Mouse (Mus musculus) kidney, embryonic 15.5 days (tissue): ENCODE data around the gene Kctd3. TPM values are rescaled to one million over a fixed set of nuclear protein-coding genes. Genes with fewer than 3 reads are reported as not detected.
A peak's percentile ranks its signal among the peaks of the same experiment; 100 is the strongest.

Experiments
- ATAC-seq: fragments of 200-750 bp; cut with Nextera tagmentation; replicated peaks from 2 replicates; pipeline ENCODE4 v1.8.0; 2017; ENCODE audit warnings: moderate TSS enrichment; ENCODE audit not compliant: low FRiP score
- H3K27ac ChIP-seq: fragments of 300-500 bp; sonication (generic); 2 replicates; pipeline ENCODE4 v1.5.1; 2015; ENCODE audit warnings: mild to moderate bottlenecking, inconsistent platforms
- H3K27me3 ChIP-seq: fragments of 300-500 bp; sonication (generic); 2 replicates; pipeline ENCODE4 v1.6.1; 2015; ENCODE audit warnings: inconsistent platforms
- H3K36me3 ChIP-seq: fragments of 300-500 bp; sonication (generic); 2 replicates; pipeline ENCODE4 v1.6.1; 2015; ENCODE audit warnings: inconsistent platforms
- H3K4me1 ChIP-seq: fragments of 300-500 bp; sonication (generic); 2 replicates; pipeline ENCODE4 v1.6.1; 2015; ENCODE audit warnings: inconsistent platforms
- H3K4me2 ChIP-seq: fragments of 300-500 bp; sonication (generic); 2 replicates; pipeline ENCODE4 v1.6.1; 2015; ENCODE audit warnings: moderate library complexity, mild to moderate bottlenecking, inconsistent platforms
- H3K4me3 ChIP-seq: fragments of 300-500 bp; sonication (generic); replicated peaks from 2 replicates; pipeline ENCODE4 v1.5.1; 2015; ENCODE audit warnings: mild to moderate bottlenecking, inconsistent platforms
- H3K9ac ChIP-seq: fragments of 300-500 bp; sonication (generic); 2 replicates; pipeline ENCODE4 v1.6.1; 2015; ENCODE audit warnings: mild to moderate bottlenecking, inconsistent platforms
- H3K9me3 ChIP-seq: fragments of 300-500 bp; sonication (generic); replicated peaks from 2 replicates; pipeline ENCODE4 v1.6.1; 2016; ENCODE audit warnings: inconsistent platforms
- WGBS: fragments of 180-500 bp; shearing (Covaris S2); methylation state at CpG from one replicate; pipeline ENCODE4 v1.1.7; 2015; ENCODE audit warnings: mixed read lengths; 5-methylcytosine and 5-hydroxymethylcytosine counted together
- polyA plus RNA-seq: library from polyadenylated mRNA; unstranded; fragments of >200 nt; fragmentation: Nextera tagmentation; extraction: Ambion mirVana; gene quantifications from 2 replicates; pipeline ENCODE4 v1.2.1, GENCODE M21; 2015

Gene Kctd3
- 28.5 and 29.0 TPM in 2 replicates for polyA plus RNA-seq

DNA sequence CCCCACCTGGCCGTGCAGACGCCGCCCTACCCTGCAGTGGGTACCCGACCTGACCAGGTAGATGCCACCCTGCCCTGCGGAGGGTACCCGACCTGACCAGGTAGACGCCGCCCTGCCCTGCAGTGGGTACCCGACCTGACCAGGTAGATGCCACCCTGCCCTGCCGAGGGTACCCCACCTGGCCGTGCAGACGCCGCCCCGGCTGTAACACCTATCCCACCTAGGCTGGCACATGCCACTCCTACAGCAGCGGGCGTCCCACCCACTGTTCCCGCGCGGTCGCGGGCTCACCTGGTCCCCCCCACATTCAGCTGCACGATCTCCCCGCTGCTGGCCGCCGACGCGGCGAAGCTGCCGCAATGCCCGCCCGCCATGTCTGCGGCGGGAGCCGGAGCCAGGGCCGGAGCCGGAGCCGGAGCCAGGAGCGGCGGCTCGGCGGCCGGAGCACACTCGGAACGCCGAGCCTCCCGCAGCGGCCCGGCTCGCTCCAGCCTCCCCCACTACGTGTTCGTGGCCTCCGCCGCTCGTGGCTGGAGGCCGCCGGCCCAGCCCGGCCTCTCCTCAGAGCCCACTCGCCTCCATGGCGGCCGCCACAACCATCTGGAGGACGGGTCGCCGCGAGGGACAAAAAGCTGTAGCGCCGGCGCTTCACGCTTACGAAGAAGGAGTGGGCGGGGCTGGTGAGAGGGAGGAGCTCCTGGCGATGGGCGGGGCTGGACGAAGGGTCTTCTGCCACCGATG, at the start of gene Kctd3:
Gene Kctd3 (minus strand): TSS at position 603 of the 741 bp plus-strand sequence.
- Histone ChIP-seq H3K9me3 (no peaks in the 10 kb centered on the region), H3K27ac (peak within 1 kb of the TSS; percentile 74), H3K9ac (peak within 1 kb of the TSS; percentile 96), H3K36me3 (peaks cover 5% of the 10 kb centered on the region; the same call in 1 of the 2 replicates), H3K4me3 (peak within 1 kb of the TSS; percentile 81), H3K27me3 (no peaks in the 10 kb centered on the region), H3K4me2 (peak within 1 kb of the TSS; percentile 92), H3K4me1 (peaks cover 21% of the 10 kb centered on the region)
- peak; percentile 90 for ATAC-seq
- WGBS, result under 1% methylated on average over 74 of the region's 74 CpGs

- 63% methylated on average over 4 of the region's 4 CpGs for WGBS
- H3K9ac ChIP-seq, result no peak overlapping the region
- H3K9me3 ChIP-seq, result no peaks in the 10 kb centered on the region
- H3K27me3 ChIP-seq, result no peaks in the 10 kb centered on the region
- no peak for ATAC-seq
- no peaks in the 10 kb centered on the region for H3K36me3 ChIP-seq
- no peak overlapping the region for H3K4me3 ChIP-seq
- no peak overlapping the region for H3K27ac ChIP-seq
- no peaks in the 10 kb centered on the region for H3K4me1 ChIP-seq
- no peak overlapping the region for H3K4me2 ChIP-seq
These were observed 49.8 kb upstream of the Kctd3 start for GRCm38 (mm10) chr1:189057425-189057824.

DNA sequence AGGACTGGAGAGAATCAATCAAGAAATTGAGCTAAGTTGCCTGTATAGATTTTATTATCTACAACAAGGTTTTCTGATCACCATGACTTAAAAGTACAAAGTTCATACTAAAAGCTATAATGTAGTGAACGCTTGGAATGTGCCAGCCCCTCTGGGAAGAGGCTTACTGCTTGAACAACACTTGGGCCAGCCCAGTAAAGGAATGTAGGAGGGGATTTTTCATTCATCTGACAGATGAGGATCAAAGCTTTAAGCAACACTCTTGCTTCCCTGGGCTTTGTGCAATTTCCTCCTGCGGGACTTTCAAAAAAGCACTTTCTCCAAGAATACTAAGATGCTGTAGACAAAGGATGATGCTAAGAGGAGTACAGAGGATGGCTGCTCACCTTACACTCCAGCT, 48.3 kb upstream of the Kctd3 start:
- Histone ChIP-seq H3K36me3 (no peaks in the 10 kb centered on the region), H3K27ac (no peak overlapping the region), H3K4me3 (no peak overlapping the region), H3K9ac (no peak overlapping the region), H3K27me3 (no peaks in the 10 kb centered on the region), H3K4me1 (no peaks in the 10 kb centered on the region), H3K4me2 (no peak overlapping the region), H3K9me3 (no peaks in the 10 kb centered on the region)
- ATAC-seq, result no peak
- WGBS, result 35% methylated on average over 2 of the region's 2 CpGs

GRCm38 (mm10) chr1:189054941-189055551, 47.4 kb upstream of the Kctd3 start:
- H3K36me3 ChIP-seq, result no peaks in the 10 kb centered on the region
- H3K27ac ChIP-seq, result no peak overlapping the region
- no peak overlapping the region for H3K4me2 ChIP-seq
- ATAC-seq, result no peak
- H3K4me1 ChIP-seq, result no peaks in the 10 kb centered on the region
- H3K4me3 ChIP-seq, result no peak overlapping the region
- H3K9ac ChIP-seq, result no peak overlapping the region
- H3K9me3 ChIP-seq, result no peaks in the 10 kb centered on the region
- H3K27me3 ChIP-seq, result no peaks in the 10 kb centered on the region
- WGBS, result 87% methylated on average over 8 of the region's 8 CpGs

GRCm38 (mm10) chr1:189054191-189054590, 46.5 kb upstream of the Kctd3 start:
- 65% methylated on average over 5 of the region's 5 CpGs for WGBS
- H3K36me3 ChIP-seq, result no peaks in the 10 kb centered on the region

DNA sequence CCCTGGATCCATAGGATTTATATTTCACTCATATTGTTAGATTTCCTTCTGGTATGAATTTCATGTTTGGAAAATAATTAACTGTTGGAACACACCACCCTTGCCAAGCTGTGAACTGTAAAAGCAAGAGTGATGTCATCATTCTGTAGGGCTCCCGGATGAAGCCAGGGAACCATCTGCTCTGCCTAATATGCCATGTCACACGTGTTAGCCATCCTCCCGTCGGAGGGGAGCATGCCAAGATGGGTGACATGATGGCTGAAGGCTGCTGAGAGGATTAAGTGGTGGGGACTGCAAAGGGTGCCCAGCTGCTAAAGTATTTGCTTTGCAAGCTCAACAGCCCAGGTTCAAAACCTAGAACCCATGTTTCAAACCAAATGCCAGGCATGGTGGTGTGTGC, 44.5 kb upstream of the Kctd3 start:
- Histone ChIP-seq H3K4me3 (no peak overlapping the region), H3K4me2 (no peak overlapping the region)
- no peak for ATAC-seq

More at GRCm38 (mm10) chr1:189054191-189054590, 46.5 kb upstream of the Kctd3 start:
- Histone ChIP-seq H3K4me3 (no peak overlapping the region), H3K4me1 (no peaks in the 10 kb centered on the region), H3K9me3 (no peaks in the 10 kb centered on the region), H3K9ac (no peak overlapping the region), H3K27me3 (no peaks in the 10 kb centered on the region), H3K27ac (no peak overlapping the region), H3K4me2 (no peak overlapping the region)
- ATAC-seq, result no peak

GRCm38 (mm10) chr1:189050122-189050521, 42.5 kb upstream of the Kctd3 start:
- WGBS, result 54% methylated on average over 3 of the region's 3 CpGs
- no peak for ATAC-seq
- no peaks in the 10 kb centered on the region for H3K4me1 ChIP-seq

More for the DNA sequence above, 44.5 kb upstream of the Kctd3 start:
- no peak overlapping the region for H3K9ac ChIP-seq
- no peaks in the 10 kb centered on the region for H3K4me1 ChIP-seq
- H3K27ac ChIP-seq, result no peak overlapping the region
- H3K36me3 ChIP-seq, result no peaks in the 10 kb centered on the region
- no peaks in the 10 kb centered on the region for H3K27me3 ChIP-seq
- 92% methylated on average over 4 of the region's 4 CpGs for WGBS
- no peaks in the 10 kb centered on the region for H3K9me3 ChIP-seq

GRCm38 (mm10) chr1:189048331-189048730, 40.7 kb upstream of the Kctd3 start:
- no peak for ATAC-seq
- H3K27me3 ChIP-seq, result no peaks in the 10 kb centered on the region
- H3K9ac ChIP-seq, result no peak overlapping the region
- H3K9me3 ChIP-seq, result no peaks in the 10 kb centered on the region
- H3K4me2 ChIP-seq, result no peak overlapping the region
- 88% methylated on average over 2 of the region's 2 CpGs for WGBS
- H3K36me3 ChIP-seq, result no peaks in the 10 kb centered on the region
- no peak overlapping the region for H3K4me3 ChIP-seq
- no peaks in the 10 kb centered on the region for H3K4me1 ChIP-seq
- no peak overlapping the region for H3K27ac ChIP-seq

More at GRCm38 (mm10) chr1:189050122-189050521, 42.5 kb upstream of the Kctd3 start:
- no peak overlapping the region for H3K4me2 ChIP-seq
- no peak overlapping the region for H3K9ac ChIP-seq
- H3K27me3 ChIP-seq, result no peaks in the 10 kb centered on the region
- no peaks in the 10 kb centered on the region for H3K9me3 ChIP-seq
- H3K4me3 ChIP-seq, result no peak overlapping the region
- H3K27ac ChIP-seq, result no peak overlapping the region
- no peaks in the 10 kb centered on the region for H3K36me3 ChIP-seq

GRCm38 (mm10) chr1:189047918-189048317, 40.3 kb upstream of the Kctd3 start:
- Histone ChIP-seq H3K27me3 (no peaks in the 10 kb centered on the region), H3K27ac (no peak overlapping the region), H3K4me2 (no peak overlapping the region), H3K9ac (no peak overlapping the region), H3K4me1 (no peaks in the 10 kb centered on the region), H3K4me3 (no peak overlapping the region), H3K9me3 (no peaks in the 10 kb centered on the region), H3K36me3 (no peaks in the 10 kb centered on the region)
- 78% methylated on average over 3 of the region's 3 CpGs for whole genome bisulfite sequencing
- no peak for ATAC-seq

DNA sequence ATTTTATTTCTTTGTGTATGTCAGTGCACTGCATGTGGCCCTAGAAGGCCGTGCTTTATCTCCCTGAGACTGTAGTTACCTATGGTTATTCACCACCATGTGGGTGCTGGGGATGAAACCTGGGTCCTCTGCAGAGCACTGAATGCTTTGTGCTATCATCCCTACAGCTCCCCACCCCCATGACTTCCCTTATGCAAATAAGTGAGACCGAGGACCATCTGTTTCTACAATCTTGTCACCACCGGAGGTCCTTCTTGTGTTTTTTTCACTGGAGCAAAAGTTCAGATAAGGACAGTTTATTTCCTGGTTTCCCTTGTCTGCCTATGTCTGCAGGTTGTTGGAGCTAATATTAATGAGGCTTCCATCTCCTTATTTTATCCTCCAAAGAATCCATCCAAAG, 39.2 kb upstream of the Kctd3 start:
- no peak overlapping the region for H3K4me3 ChIP-seq
- H3K9me3 ChIP-seq, result no peaks in the 10 kb centered on the region
- no peaks in the 10 kb centered on the region for H3K36me3 ChIP-seq
- H3K4me2 ChIP-seq, result no peak overlapping the region
- no peaks in the 10 kb centered on the region for H3K4me1 ChIP-seq
- H3K27me3 ChIP-seq, result no peaks in the 10 kb centered on the region
- no peak for ATAC-seq
- 65% methylated on average over 3 of the region's 3 CpGs for WGBS
- H3K27ac ChIP-seq, result no peak overlapping the region
- H3K9ac ChIP-seq, result no peak overlapping the region

DNA sequence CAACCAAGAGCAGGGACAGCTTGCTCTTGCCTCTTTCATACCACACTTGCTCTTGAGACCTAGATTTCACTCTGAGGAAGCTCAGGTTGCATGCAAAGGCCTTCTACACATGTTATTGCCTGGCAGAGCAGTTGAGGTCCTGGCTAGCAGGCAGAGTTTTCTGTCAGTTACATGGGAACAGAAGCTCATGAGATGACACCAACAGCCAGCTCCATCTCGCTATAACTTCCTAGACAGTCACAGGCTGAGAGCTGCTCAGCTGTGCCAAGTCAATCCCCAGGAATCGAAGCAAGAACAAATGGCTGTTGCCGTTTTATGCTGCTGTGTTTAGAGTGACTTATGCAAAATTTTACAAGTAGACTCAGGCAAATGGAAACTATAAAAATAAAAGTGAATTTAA, 38.7 kb upstream of the Kctd3 start:
- Histone ChIP-seq H3K9ac (no peak overlapping the region), H3K36me3 (no peaks in the 10 kb centered on the region), H3K27ac (no peak overlapping the region), H3K4me3 (no peak overlapping the region), H3K4me2 (no peak overlapping the region), H3K4me1 (no peaks in the 10 kb centered on the region), H3K27me3 (no peaks in the 10 kb centered on the region), H3K9me3 (no peaks in the 10 kb centered on the region)
- WGBS, result 83% methylated on average over 3 of the region's 3 CpGs
- ATAC-seq, result no peak

- no peaks in the 10 kb centered on the region for H3K36me3 ChIP-seq
- 70% methylated on average over 12 of the region's 12 CpGs for WGBS
- no peak for ATAC-seq
These were observed 33.6 kb upstream of the Kctd3 start for GRCm38 (mm10) chr1:189041261-189041660.

More at GRCm38 (mm10) chr1:189041261-189041660, 33.6 kb upstream of the Kctd3 start:
- no peak overlapping the region for H3K4me2 ChIP-seq
- no peaks in the 10 kb centered on the region for H3K27me3 ChIP-seq
- no peaks in the 10 kb centered on the region for H3K9me3 ChIP-seq
- no peak overlapping the region for H3K9ac ChIP-seq
- no peak overlapping the region for H3K27ac ChIP-seq
- H3K4me1 ChIP-seq, result no peaks in the 10 kb centered on the region
- no peak overlapping the region for H3K4me3 ChIP-seq
